Mouse (Mus musculus) hindbrain, embryonic 16.5 days (tissue): ENCODE data around the gene Rnf208. TPM values are rescaled to one million over a fixed set of nuclear protein-coding genes. Genes with fewer than 3 reads are reported as not detected.
A peak's percentile ranks its signal among the peaks of the same experiment; 100 is the strongest.

Experiments used
- ATAC-seq: fragments of 200-750 bp; cut with Nextera tagmentation; 2 replicates; pipeline ENCODE4 v1.8.0; 2017; ENCODE audit warnings: moderate TSS enrichment, moderate library complexity
- H3K27ac ChIP-seq: fragments of 300-500 bp; sonication (generic); 2 replicates; pipeline ENCODE4 v1.5.1; 2014; ENCODE audit warnings: low read depth, mild to moderate bottlenecking, control low read depth, low read length, moderate library complexity
- H3K27me3 ChIP-seq: fragments of 300-500 bp; sonication (generic); replicated peaks from 2 replicates; pipeline ENCODE4 v1.6.1; 2014; ENCODE audit warnings: low read length; ENCODE audit not compliant: control insufficient read depth, insufficient read depth
- H3K36me3 ChIP-seq: fragments of 300-500 bp; sonication (generic); 2 replicates; pipeline ENCODE4 v1.6.1; 2014; ENCODE audit warnings: mild to moderate bottlenecking, low read length, moderate library complexity, mixed read lengths; ENCODE audit not compliant: control insufficient read depth, insufficient read depth
- H3K4me1 ChIP-seq: fragments of 300-500 bp; sonication (generic); 2 replicates; pipeline ENCODE4 v1.6.1; 2014; ENCODE audit warnings: low read depth, low read length; ENCODE audit not compliant: control insufficient read depth, insufficient read depth
- H3K4me2 ChIP-seq: fragments of 300-500 bp; sonication (generic); 2 replicates; pipeline ENCODE4 v1.6.1; 2014; ENCODE audit warnings: mild to moderate bottlenecking, low read length, control low read depth, moderate library complexity
- H3K4me3 ChIP-seq: fragments of 300-500 bp; sonication (generic); 2 replicates; pipeline ENCODE4 v1.5.1; 2014; ENCODE audit warnings: mild to moderate bottlenecking, low read length, control low read depth, moderate library complexity
- H3K9ac ChIP-seq: fragments of 300-500 bp; sonication (generic); 2 replicates; pipeline ENCODE4 v1.6.1; 2014; ENCODE audit warnings: low read depth, mild to moderate bottlenecking, control low read depth, low read length, moderate library complexity
- H3K9me3 ChIP-seq: fragments of 300-500 bp; sonication (generic); 2 replicates; pipeline ENCODE4 v1.6.1; 2014; ENCODE audit warnings: mild to moderate bottlenecking, low read length, moderate library complexity; ENCODE audit not compliant: control insufficient read depth
- WGBS: fragments of 180-500 bp; shearing (Covaris S2); extraction: QIAGEN DNeasy Blood & Tissue Kit; methylation state at CpG from one replicate; pipeline ENCODE4 v1.1.7; 2014; 5-methylcytosine and 5-hydroxymethylcytosine counted together
- polyA plus RNA-seq: library from polyadenylated mRNA; unstranded; fragments of >200 nt; fragmentation: Nextera tagmentation; extraction: Ambion mirVana; gene quantifications from 2 replicates; pipeline ENCODE4 v1.2.1, GENCODE M21; 2015

Rnf208 gene
- polyA plus RNA-seq, 1 experiment from 2014 or later = 166 TPM

DNA sequence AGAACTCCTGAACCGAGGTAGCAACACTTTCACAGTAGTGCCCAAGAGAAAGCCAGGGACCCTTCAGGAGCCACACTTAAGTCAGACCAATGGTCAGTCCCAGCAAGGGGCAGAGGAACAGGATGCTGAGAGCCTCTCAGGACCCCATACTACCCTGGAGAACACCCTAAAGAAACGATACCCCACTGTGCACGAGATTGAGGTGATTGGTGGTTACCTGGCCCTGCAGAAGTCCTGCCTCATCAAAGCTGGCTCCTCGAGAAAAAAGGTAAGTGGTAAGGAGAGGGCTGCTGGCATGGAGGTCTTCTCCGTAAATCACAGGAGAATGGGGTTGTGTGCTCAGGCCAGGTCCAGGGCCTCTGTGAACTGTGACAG, 22.2 kb downstream of the Rnf208 start:
- peak overlapping the region; percentile 83 for H3K4me3 ChIP-seq
- H3K4me1 ChIP-seq = peaks cover 45% of the 10 kb centered on the region
- H3K27ac ChIP-seq = no peak overlapping the region

DNA sequence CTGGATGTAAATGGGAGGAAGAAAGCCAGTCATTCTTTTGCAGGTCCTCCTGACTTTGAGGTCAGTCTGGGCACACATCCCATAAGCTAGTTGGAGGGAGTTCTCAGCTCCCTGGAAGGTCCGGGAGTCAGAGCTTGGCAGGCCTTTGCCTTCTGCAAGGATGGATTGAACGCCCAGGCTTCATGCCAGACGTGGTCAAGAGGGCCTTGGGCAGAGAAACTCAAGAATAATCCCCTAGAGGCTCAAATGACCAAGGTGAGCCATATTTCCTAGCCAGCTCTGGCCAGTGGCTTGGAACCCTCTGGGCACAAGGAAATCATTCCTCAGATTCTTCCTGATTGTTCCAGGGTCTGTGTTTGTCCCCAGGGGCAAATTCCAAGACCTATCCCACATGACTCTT, 22.8 kb downstream of the Rnf208 start:
- H3K36me3 ChIP-seq = peaks cover 2% of the 10 kb centered on the region; the same call in 1 of the 2 replicates
- peak overlapping the region; percentile 83 for H3K4me3 ChIP-seq
- 55% methylated on average over 3 of the region's 3 CpGs for WGBS
- no peak overlapping the region for H3K9ac ChIP-seq
- no peak for ATAC-seq
- peaks cover 45% of the 10 kb centered on the region for H3K4me1 ChIP-seq
- peak overlapping the region; percentile 99 for H3K4me2 ChIP-seq
- no peak overlapping the region for H3K27ac ChIP-seq
- no peaks in the 10 kb centered on the region for H3K9me3 ChIP-seq
- no peaks in the 10 kb centered on the region; the same call in 1 of the 2 replicates for H3K27me3 ChIP-seq

More for the DNA sequence above, 22.2 kb downstream of the Rnf208 start:
- H3K4me2 ChIP-seq = peak overlapping the region; percentile 99
- no peaks in the 10 kb centered on the region for H3K9me3 ChIP-seq
- WGBS = 86% methylated on average over 5 of the region's 5 CpGs
- peak overlapping the region; percentile 83 for H3K9ac ChIP-seq
- no peaks in the 10 kb centered on the region; the same call in 1 of the 2 replicates for H3K27me3 ChIP-seq
- ATAC-seq = no peak
- H3K36me3 ChIP-seq = no peaks in the 10 kb centered on the region; the same call in 1 of the 2 replicates

DNA sequence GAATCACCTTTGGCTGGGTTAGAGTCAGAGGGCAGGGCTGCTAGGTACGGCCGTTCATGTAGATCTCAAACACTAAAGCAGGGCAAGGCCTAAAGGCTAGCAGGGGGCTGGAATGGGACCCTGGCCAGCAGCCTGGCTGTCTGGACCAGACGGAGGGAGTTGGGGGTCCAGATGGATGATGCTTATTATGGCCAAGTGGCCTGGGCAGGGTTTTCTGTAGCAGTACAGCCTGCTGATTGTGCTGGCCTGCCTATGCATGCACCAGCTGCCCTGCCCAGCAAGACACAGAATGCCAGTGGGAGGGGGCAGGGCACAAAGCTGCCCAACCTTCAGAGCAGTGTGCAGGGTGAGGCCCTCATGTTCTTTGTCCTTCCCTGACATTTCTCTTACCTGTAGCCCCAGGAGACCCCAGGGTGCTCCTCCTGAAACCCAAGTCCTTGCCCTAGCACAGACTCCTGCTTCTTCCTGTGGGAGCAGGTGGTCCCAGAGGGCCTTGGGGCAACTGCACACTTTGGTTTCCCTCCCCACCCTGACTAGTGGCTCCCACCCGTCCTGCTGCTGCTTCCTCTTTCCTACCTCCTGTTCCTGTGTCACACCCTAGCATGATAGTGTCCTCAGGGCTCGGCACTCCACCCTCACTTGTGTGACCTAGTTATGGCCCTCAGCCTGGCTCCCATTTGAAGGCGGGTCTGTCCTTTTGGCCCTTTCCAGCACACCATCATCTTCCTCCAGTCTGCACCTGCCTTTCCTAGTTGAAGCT, 24.0 kb downstream of the Rnf208 start:
- Histone ChIP-seq H3K27ac (peak overlapping the region; percentile 73), H3K9ac (peak overlapping the region; percentile 44), H3K9me3 (no peaks in the 10 kb centered on the region), H3K27me3 (no peaks in the 10 kb centered on the region; the same call in 1 of the 2 replicates), H3K36me3 (peaks cover 8% of the 10 kb centered on the region; the same call in 1 of the 2 replicates), H3K4me2 (peak overlapping the region; percentile 99), H3K4me1 (peaks cover 50% of the 10 kb centered on the region), H3K4me3 (peak overlapping the region; percentile 20)
- no peak for ATAC-seq
- WGBS = 48% methylated on average over 6 of the region's 6 CpGs

DNA sequence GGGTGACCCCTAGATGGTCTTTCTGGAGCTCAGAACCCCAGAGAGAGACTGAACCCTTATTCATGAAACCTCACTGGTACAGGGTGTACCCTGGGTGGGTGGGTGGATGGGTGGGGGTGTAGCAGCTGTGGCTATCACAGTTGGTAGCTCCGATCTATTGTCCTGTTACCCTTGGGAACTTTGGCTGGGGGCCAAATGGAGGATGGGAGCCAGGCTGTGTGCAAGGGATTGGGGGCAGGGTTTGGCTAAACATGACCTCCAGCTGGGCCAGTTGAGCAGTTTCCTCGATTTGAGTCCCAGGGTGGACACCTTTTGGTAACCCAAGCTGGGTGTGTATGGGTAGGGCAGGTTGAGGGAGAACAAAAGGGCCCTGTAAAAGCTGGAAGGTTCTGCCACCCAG, 24.7 kb downstream of the Rnf208 start:
- Histone ChIP-seq H3K27me3 (no peaks in the 10 kb centered on the region; the same call in 1 of the 2 replicates), H3K36me3 (peaks cover 9% of the 10 kb centered on the region; the same call in 1 of the 2 replicates), H3K9me3 (no peaks in the 10 kb centered on the region), H3K27ac (peak overlapping the region; percentile 73), H3K4me1 (peaks cover 56% of the 10 kb centered on the region), H3K4me2 (peak overlapping the region; percentile 99), H3K9ac (peak overlapping the region; percentile 44), H3K4me3 (peak overlapping the region; percentile 20; the same call in 1 of the 2 replicates)
- WGBS = 25% methylated on average over 2 of the region's 2 CpGs
- ATAC-seq = no peak

DNA sequence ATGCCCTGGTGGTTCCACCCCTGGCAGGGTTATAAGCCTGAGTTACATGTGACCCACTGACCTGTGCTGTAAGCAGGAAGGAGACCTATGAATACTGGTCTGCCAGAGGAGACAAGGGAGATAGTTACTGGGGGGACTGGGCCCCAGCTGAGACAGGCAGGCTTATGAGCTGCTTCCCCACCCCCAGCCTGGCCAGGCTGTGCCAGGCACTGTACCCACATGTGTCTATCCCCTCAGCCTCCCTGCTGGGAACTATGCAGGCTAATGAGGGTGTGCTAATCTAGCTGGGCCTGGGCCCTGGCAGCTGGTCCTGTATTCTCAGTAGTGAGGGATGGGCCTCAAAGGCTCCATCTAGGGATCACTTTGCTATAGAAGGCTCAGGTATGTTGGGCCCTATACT, 25.2 kb downstream of the Rnf208 start:
- no peak for ATAC-seq
- Histone ChIP-seq H3K4me1 (peaks cover 56% of the 10 kb centered on the region), H3K27me3 (no peaks in the 10 kb centered on the region; the same call in 1 of the 2 replicates), H3K4me2 (peak overlapping the region; percentile 99), H3K4me3 (0 out of 2 replicates have a peak overlapping the region, but pooled peaks have one; percentile 20), H3K9ac (peak overlapping the region; percentile 36), H3K9me3 (no peaks in the 10 kb centered on the region), H3K36me3 (peaks cover 9% of the 10 kb centered on the region; the same call in 1 of the 2 replicates), H3K27ac (peak overlapping the region; percentile 73)

DNA sequence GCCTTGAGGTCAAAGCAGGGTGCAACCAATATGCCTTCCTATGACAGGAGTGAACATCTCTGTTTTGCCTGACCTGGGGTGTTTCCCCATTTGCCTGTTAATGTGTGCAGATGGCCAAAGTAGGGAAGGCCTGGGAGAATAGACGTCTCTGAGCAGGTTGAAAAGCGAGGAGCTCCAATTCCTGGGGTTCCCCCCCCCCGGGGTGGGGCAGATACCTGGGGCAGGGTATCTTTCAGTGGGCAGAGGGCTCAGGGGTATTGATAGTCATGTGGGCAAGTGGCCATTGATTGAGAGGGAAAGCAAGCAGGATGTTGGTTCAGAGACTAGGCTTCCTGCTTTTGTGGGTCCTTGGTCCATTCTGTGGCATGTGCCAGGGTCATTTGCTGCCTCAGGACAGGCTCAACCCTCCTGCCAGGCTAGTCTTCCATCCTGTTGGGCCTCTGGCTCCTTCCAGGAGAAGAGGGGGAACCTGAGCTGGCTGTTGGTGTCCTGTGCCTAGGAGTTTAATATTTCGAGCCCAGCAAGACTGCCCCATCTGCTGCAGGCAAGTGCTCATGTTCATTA, 25.8 kb downstream of the Rnf208 start:
- Histone ChIP-seq H3K4me2 (no peak overlapping the region; the same call in 1 of the 2 replicates), H3K4me1 (peaks cover 56% of the 10 kb centered on the region), H3K27me3 (no peaks in the 10 kb centered on the region; the same call in 1 of the 2 replicates), H3K9ac (no peak overlapping the region), H3K36me3 (peaks cover 9% of the 10 kb centered on the region; the same call in 1 of the 2 replicates), H3K4me3 (no peak overlapping the region), H3K27ac (no peak overlapping the region), H3K9me3 (no peaks in the 10 kb centered on the region)
- no peak for ATAC-seq
- 71% methylated on average over 4 of the region's 4 CpGs for WGBS

DNA sequence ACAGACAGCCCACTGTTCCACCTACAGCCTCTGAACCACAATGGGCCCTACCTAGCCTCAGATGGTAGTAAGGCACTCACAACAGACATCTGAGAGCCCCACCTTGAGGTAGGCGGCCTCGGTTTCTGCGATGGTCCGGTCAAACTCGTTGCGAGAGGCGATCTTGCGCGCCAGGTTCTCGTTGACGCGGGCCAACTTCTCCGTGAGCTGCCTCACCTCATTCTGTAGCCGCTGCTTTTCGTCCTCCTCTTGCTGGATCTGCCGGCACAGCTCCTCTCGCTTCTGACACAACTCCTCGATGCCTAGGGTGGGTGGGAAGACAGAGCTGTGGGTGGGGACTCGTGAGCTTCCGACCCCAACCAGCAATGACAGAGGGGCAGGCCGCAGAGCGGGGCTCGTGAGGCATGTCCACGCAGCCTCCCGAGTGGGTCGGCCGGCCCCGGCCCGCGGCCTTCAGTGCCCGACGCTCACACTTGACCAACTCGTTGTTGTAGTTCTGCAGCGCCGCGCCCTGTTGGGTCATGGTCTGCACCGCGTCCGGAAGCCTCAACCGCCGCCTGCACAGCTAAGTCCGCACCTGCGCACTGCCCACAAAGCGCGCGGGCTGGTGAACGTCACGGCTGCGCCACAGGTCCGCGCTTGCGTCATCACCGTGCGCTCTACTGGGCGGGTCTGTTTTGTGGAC, 29.9 kb downstream of the Rnf208 start, which contains the start of the genes Ssna1 and Anapc2:
Gene Ssna1, minus strand, starts transcription at position 612 of the 685 bp plus-strand sequence.
Gene Anapc2, plus strand, starts transcription at position 652 of the 685 bp plus-strand sequence.
- Histone ChIP-seq H3K9me3 (no peaks in the 10 kb centered on the region), H3K9ac (peak within 1 kb of the TSS; percentile 87), H3K4me3 (peak within 1 kb of the TSS; percentile 83), H3K27me3 (no peaks in the 10 kb centered on the region), H3K27ac (peak within 1 kb of the TSS; percentile 85), H3K4me2 (peak within 1 kb of the TSS; percentile 97), H3K36me3 (peaks cover 30% of the 10 kb centered on the region), H3K4me1 (peaks cover 30% of the 10 kb centered on the region)
- WGBS = under 1% methylated on average over 55 of the region's 55 CpGs
- ATAC-seq = peak; percentile 96

DNA sequence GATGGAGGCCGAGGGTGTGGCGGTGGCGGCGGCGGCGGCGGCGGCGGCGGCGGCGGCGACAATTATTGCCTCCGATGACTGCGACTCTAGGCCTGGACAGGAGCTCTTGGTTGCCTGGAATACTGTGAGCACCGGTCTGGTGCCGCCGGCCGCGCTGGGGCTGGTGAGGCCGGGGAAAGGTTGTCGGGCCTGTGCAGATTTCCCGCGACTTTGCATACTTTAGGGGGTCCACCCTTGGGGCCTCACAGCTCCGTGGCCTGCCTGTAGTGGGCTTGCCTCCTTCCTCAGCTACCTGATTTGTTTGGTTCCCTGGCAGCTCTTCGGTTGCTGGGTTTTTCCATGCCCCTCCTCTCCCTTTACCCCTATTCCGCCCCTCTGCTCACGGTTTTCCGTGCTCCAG, 30.5 kb downstream of the Rnf208 start:
- peak overlapping the region; percentile 70 for H3K27ac ChIP-seq
- H3K9me3 ChIP-seq = no peaks in the 10 kb centered on the region
- H3K4me1 ChIP-seq = peaks cover 25% of the 10 kb centered on the region
- under 1% methylated on average over 29 of the region's 29 CpGs for WGBS
- H3K9ac ChIP-seq = peak overlapping the region; percentile 87
- peak; percentile 73 for ATAC-seq
- no peaks in the 10 kb centered on the region for H3K27me3 ChIP-seq
- H3K4me2 ChIP-seq = peak overlapping the region; percentile 97
- H3K36me3 ChIP-seq = peaks cover 32% of the 10 kb centered on the region
- H3K4me3 ChIP-seq = peak overlapping the region; percentile 83
